Mouse (Mus musculus) adrenal gland, adult 18-20 months (tissue): ENCODE measurements around the gene Olfr1055. TPM values are rescaled to one million over a fixed set of nuclear protein-coding genes. Genes with fewer than 3 reads are reported as not detected.
"Not testable (repeated sequence)": the region's sequence is repeated elsewhere in the genome, so short reads cannot be mapped to it uniquely, and the experiment has no call there.

Experiments
- DNase-seq, 2 experiments: peaks; one replicate each; pipeline ENCODE4 v3.0.0; 2021 to 2022; ENCODE audit warnings: low spot score in 2 of 2
- long read RNA-seq, 2 experiments: library from polyadenylated mRNA; stranded (forward); transcript quantifications; one replicate each; pipeline ENCODE4 v2.0.0; 2021
- total RNA-seq, 2 experiments: library from RNA; stranded (reverse); gene quantifications; 1 replicate in 1 of 2; 2 replicates in 1 of 2; pipeline ENCODE4 v1.2.3; 2021

Olfr1055 gene
- not detected for total RNA-seq
- long read RNA-seq, experiment 1: 0 reads
- long read RNA-seq, experiment 2: 0 reads

GRCm38 (mm10) chr2:86350184-86350583 lies at the start of gene Olfr1055:
Olfr1055 (minus strand) TSS chr2:86350284.
- DNase-seq: no peak

GRCm38 (mm10) chr2:86395114-86395513 lies 45.0 kb upstream of the Olfr1055 start:
- no peak for DNase-seq

- DNase-seq: not testable (repeated sequence)
These were observed 38.4 kb upstream of the Olfr1055 start, which contains the start of gene Olfr1058 for GRCm38 (mm10) chr2:86388461-86388860. Olfr1058 (minus strand) TSS chr2:86388561.

- DNase-seq: no peak
These were observed 28.2 kb upstream of the Olfr1055 start, which contains the start of gene Olfr1057 for GRCm38 (mm10) chr2:86378293-86378692. Olfr1057 (minus strand) TSS chr2:86378393.

- DNase-seq: not testable (repeated sequence)
These were observed 16.3 kb upstream of the Olfr1055 start for GRCm38 (mm10) chr2:86366342-86366741.

- no peak for DNase-seq
These were observed 12.3 kb upstream of the Olfr1055 start, which contains the start of gene Olfr1056 for GRCm38 (mm10) chr2:86362369-86362768. Olfr1056 (minus strand) TSS chr2:86362469.

GRCm38 (mm10) chr2:86351751-86352150 lies 1.7 kb upstream of the Olfr1055 start:
- not testable (repeated sequence) for DNase-seq

GRCm38 (mm10) chr2:86335333-86335732 lies 14.8 kb downstream of the Olfr1055 start, which contains the start of gene Olfr1054:
Olfr1054 (minus strand) TSS chr2:86335433.
- DNase-seq: no peak

GRCm38 (mm10) chr2:86315184-86315583 lies 34.9 kb downstream of the Olfr1055 start, which contains the start of gene Olfr1053:
Olfr1053 (minus strand) TSS chr2:86315284.
- no peak for DNase-seq

Other genes starting within 250 kb of the Olfr1055 start
- gene Olfr1039, start 214.4 kb downstream of the Olfr1055 start, total RNA-seq: not detected
- not detected for gene Olfr1040, start 203.6 kb downstream of the Olfr1055 start, total RNA-seq
- not detected for gene Olfr1042, start 188.4 kb downstream of the Olfr1055 start, total RNA-seq
- gene Olfr1043, start 182.8 kb downstream of the Olfr1055 start, total RNA-seq: not detected
- not detected for gene Olfr1044, start 172.5 kb downstream of the Olfr1055 start, total RNA-seq
- not detected for gene Olfr52, start 164.6 kb downstream of the Olfr1055 start, total RNA-seq
- not detected for gene Olfr1045, start 147.3 kb downstream of the Olfr1055 start, total RNA-seq
- gene Olfr1046, start 131.0 kb downstream of the Olfr1055 start, total RNA-seq: not detected
- not detected for gene Olfr1047, start 118.9 kb downstream of the Olfr1055 start, total RNA-seq
- gene Olfr1048, start 110.0 kb downstream of the Olfr1055 start, total RNA-seq: not detected
- not detected for gene Olfr1049, start 92.0 kb downstream of the Olfr1055 start, total RNA-seq
- gene Olfr1051, start 71.2 kb downstream of the Olfr1055 start, total RNA-seq: not detected
- gene Olfr1052, start 57.8 kb downstream of the Olfr1055 start, total RNA-seq: not detected
- not detected for gene Olfr1053, start 35.0 kb downstream of the Olfr1055 start, total RNA-seq
- gene Olfr1054, start 14.9 kb downstream of the Olfr1055 start, total RNA-seq: not detected
- gene Olfr1056, start 12.2 kb upstream of the Olfr1055 start, total RNA-seq: not detected
- gene Olfr1057, start 28.1 kb upstream of the Olfr1055 start, total RNA-seq: not detected
- gene Olfr1058, start 38.3 kb upstream of the Olfr1055 start, total RNA-seq: not detected
- not detected for gene Olfr1061, start 63.8 kb upstream of the Olfr1055 start, total RNA-seq
- gene Olfr1062, start 76.5 kb upstream of the Olfr1055 start, total RNA-seq: not detected
- not detected for gene Olfr1065, start 100.3 kb upstream of the Olfr1055 start, total RNA-seq
- not detected for gene Olfr1066, start 106.0 kb upstream of the Olfr1055 start, total RNA-seq
- gene Olfr228, start 137.1 kb upstream of the Olfr1055 start, total RNA-seq: not detected
- gene Olfr1076, start 158.2 kb upstream of the Olfr1055 start, total RNA-seq: not detected
- not detected for gene Olfr1079, start 192.2 kb upstream of the Olfr1055 start, total RNA-seq
- gene Olfr1080, start 208.0 kb upstream of the Olfr1055 start, total RNA-seq: not detected
- gene Olfr1082, start 248.7 kb upstream of the Olfr1055 start, total RNA-seq: not detected